Mouse (Mus musculus) G1E (cell line): ENCODE measurements at regions not wholly inside any gene's neighbourhood (a gene's known extent, or its start where the extent isn't known, plus 50 kb on each side); places are given as distances from the start of the nearest gene placed in this dataset.

Source experiments
- CTCF ChIP-seq: IDR thresholded peaks from 2 replicates; pipeline ENCODE4 v1.5.1; 2012; ENCODE audit warnings: low read depth, low read length, inconsistent platforms, mixed read lengths
- GATA1 ChIP-seq: IDR thresholded peaks from 2 replicates; pipeline ENCODE4 v1.6.1; 2012; ENCODE audit warnings: borderline replicate concordance, low read length, inconsistent platforms, mixed read lengths
- GATA2 ChIP-seq: IDR thresholded peaks from 2 replicates; pipeline ENCODE4 v1.6.1; 2012; ENCODE audit warnings: low read depth, low read length, inconsistent platforms, borderline replicate concordance

DNA sequence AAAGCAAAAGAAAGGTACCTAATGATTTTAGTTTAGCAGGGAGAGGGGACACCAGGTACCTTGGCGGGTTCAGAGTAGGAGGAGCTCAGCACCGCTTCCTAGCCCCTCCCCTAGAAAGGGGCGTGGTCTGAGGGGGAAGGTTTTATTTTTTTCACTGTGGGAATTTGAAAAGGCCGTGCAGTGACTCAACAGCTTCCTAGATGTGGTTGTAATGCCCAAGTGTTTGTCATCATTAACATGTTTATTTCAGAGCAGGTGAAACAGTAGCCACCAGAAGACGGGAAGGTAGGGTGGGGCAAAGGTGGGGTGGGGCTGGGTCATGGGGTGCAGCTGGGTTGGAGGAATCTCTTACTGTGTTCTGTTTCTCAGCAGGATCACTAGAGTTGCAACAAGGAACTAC lies 112.5 kb downstream of the Fgf9 start:
- TF ChIP-seq CTCF (no peak), GATA1 (no peak), GATA2 (no peak)
